Mouse (Mus musculus) thymus, postnatal 14 days (tissue): ENCODE measurements around the gene Pip4k2b.

Experiments used
- DNase-seq: peaks from one replicate; pipeline ENCODE4 v3.0.0; 2021

The Pip4k2b gene

DNA sequence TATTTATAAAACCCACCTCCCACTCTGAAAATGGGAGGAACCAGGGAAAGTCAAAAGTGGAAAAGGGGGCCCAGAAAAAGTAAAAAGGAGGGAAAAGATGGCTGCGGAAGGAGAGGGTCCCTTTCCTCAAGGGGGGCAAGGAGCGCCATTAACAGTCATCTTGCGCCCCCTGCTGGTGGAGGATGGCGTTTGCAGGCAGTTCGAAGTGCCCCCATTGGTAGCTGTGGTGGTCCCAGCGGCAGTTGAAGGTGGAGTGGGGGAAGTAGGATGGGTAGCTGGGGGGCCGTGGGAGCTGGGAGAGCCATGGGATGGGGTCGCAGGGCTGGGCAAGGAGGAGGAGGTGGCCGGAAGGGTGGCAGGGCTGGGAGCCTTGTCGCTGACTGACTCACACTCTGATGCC, 54.6 kb downstream of the Pip4k2b start:
- peak; percentile 86 for DNase-seq

DNA sequence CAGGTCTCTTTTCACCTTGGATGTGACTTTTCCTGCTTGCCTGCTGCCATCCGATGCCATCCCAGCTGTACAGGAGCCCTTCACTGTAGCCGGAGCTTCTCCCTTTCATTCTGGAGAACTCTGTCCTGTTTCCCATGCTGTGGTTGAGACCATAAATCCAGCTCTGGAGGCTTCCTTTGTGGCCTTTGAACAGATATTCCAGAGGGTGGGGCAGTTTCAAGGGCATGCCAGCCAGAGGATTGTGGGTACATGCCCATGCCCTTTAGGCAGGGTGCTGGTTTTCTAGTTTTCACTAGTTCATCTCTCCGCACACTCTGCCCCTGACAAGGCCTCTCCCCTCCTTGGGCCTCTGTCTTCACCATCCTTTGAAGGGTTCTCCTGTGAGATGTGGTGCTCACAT, 57.4 kb downstream of the Pip4k2b start:
- no peak for DNase-seq

DNA sequence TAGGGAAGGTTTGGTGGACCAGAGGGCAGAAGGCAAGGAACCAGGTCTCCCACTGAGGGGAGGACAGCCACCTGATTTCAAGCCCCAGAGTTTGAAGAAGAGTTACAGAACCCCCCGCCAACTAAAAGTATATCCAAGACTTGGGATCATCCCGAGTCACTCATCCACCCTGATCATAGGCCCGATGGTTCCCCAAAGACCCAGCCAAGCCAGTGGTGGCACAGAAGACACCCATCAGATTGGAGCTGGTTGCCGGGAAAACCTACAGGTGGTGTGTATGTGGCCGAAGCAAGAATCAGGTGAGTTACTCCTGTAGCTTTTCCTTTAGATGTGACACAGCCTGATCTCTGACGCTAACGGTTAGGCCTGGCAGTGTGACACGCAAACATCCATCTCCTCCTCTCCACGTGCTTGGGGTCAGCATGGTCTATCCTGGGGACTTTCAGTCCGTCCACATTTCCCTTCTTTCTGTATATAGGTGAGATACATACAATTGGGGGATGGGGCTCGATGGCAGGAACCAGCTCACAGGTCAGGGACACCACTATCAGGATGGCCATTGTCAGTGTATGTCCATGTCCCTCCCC, 58.1 kb downstream of the Pip4k2b start:
- no peak for DNase-seq

DNA sequence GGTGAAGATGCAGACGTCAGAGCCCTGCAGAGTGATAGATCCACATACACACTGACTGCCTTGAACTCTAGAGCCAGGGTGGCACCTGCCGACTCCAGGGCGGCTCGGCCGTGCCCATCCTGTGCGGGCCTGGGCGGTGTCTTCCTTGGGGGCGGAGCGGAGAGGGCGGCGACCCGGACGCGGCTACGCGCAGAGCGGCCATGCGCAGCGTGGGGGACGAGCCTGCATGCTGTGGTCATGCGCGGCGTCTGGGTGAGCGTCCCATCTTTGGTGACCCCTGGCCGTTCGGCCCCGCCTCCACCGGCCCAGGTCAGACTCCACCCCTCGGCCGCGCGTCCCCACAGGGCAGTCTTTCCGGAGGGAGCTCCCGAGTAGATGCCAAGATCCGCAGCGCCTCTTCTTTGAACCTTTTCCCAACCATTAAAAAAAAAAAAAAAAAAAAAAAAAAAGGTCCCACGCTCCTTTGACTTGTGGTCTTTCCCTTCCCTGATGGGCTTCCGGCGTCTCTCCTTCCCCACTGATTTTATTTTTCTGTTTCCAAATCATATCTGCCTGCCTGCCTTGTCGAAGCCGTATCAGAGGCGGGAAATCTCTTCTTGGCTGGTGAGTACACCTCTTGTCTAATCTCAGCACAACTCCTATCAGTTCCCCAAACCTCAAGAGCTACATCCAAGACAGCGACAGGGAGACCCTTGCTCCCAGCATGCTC, 58.7 kb downstream of the Pip4k2b start, which contains the start of gene Cisd3:
Gene Cisd3, plus strand, starts transcription at position 214 of the 709 bp plus-strand sequence.
- peak; percentile 87 for DNase-seq

DNA sequence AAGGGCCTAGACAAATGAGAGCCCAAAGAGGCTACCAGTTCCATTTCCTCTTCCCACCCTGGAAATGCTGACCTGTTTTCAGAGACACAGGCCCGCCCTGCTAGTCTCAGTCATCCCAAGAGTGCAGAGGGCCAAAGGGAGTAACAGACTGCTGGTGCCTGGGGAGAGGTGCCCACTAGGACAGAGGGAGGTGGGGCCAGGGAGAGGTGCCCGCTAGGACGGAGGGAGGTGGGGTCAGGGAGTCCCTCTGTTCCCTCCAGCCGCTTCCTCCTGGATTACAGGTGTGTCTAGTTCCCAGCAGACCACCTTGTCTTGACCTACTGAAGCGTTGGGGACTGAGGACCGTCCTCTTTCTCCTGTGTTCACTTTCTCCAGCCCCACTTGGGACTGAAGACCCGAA, 59.7 kb downstream of the Pip4k2b start:
- peak; percentile 21 for DNase-seq

DNA sequence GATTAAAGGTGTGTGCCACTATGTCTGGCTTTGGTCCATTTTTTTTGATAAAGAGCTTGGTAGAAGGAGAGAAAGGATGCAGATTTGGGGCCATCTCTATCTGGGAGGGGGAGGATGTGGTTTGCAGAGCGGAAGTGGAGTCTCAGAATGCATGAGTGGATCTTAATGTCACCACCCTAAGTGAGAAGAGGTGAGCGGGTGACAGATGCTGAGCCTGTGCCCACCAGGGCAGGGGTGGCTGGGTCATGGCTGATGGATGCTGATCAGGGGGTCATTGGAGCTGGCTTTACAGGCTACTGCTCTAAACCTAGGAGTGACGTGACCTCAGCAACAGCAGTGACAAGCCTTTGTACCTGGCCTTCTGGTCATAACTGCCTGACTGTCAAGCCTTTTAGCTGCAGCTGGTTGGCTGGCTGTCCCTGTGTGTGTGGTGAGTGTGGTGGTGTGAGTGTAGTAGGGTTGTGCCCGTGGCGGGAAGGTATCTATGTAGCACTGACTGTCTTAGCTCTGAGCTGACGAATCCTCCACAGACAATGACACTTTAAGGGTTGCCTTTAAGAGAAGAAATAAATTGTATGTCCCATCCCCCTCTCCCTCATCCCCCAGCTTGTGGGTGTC, 60.3 kb downstream of the Pip4k2b start:
- DNase-seq = peak; percentile 75

DNA sequence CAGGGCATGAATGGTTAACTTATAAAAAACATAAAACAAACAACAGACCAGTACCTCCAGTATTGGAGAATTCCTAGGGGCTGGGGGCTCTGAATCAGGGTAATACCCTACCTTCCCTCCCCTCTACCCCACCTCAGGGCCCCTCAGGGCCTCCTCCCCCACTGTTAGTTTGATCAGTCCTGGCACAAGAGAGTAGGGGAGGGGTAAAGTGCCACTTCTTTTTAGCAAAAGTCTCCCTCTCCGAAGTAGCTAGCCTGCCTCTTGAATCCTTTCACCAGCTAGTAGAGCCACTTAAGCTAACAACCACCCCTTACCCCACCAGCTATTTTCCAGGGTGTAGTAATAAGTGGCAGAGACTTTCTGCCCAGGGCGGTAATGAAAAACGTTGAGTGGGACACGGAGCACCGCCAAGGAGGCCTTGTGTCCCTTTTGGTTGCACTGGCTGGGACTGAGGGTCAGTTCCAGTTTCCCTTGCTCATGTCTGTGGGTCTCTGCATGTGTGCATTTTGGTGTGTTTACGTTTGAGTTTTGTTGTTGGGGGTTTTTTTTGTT, 61.9 kb downstream of the Pip4k2b start:
- DNase-seq = no peak

DNA sequence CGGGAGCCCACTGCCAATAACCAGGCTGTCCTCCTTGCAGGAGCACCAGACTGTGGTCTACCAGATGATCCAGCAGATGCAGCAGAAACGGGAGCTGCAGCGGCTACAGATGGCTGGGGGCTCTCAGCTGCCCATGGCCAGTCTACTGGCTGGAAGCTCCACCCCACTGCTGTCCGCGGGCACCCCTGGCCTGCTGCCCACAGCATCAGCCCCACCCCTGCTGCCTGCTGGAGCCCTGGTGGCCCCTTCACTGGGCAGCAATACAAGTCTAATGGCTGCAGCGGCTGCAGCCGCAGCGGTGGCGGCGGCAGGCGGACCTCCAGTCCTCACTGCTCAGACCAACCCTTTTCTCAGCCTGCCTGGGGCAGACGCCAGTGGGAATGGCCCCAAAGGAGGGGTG, 64.1 kb downstream of the Pip4k2b start:
- DNase-seq = no peak

DNA sequence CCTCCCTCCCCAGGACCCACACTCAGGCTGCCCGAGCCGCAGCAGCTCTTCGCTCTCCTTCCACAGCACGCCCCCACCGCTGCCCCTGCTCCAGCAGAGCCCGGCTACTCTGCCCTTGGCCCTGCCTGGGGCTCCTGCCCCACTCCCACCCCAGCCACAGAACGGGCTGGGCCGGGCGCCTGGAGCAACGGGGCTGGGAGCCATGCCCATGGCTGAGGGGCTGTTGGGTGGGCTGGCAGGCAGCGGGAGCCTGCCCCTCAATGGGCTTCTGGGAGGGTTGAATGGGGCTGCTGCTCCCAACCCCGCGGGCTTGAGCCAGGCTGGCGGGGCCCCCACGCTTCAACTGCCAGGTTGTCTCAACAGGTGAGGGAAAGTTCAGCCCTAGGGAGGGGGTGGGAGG, 66.2 kb downstream of the Pip4k2b start:
- no peak for DNase-seq

DNA sequence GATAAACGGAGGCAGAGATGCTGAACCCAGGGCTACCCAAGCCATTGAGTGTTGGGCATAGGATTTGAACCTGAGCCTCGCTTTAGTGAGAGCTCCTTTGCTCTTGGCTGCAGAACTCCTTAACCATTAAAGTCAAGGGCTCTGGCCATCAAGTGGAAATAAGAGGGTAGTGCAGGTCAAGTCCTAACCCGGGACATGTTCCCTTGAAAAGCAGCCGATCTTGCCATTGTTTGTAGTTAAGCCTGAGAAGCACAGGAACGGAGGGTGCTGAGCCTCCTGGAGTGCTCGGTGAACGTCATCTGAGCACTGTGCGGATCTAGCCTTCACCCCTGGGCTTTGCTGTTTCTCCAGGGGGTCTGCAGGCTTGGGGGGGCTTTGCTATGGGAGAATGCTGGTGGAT, 66.7 kb downstream of the Pip4k2b start:
- DNase-seq = no peak

DNA sequence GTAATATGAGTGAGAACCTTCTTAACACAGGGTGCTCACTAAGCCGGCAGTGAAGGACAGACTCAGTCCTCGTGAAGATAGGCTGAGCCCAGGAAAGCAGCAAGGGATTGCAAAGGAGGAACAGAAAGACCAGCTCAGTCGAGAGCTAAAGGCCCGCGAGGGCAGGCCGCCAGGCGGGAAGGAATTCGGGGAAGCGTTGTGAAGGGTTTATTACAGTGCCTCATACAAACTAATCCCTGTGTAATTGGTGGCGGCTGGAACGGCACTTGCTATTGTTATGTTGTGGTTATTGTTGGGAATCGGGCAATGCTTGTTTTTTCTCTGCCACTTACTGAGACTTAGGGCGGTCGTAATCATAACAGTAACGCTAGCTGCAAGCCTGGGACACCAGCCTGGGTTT, 67.1 kb downstream of the Pip4k2b start:
- DNase-seq = no peak

DNA sequence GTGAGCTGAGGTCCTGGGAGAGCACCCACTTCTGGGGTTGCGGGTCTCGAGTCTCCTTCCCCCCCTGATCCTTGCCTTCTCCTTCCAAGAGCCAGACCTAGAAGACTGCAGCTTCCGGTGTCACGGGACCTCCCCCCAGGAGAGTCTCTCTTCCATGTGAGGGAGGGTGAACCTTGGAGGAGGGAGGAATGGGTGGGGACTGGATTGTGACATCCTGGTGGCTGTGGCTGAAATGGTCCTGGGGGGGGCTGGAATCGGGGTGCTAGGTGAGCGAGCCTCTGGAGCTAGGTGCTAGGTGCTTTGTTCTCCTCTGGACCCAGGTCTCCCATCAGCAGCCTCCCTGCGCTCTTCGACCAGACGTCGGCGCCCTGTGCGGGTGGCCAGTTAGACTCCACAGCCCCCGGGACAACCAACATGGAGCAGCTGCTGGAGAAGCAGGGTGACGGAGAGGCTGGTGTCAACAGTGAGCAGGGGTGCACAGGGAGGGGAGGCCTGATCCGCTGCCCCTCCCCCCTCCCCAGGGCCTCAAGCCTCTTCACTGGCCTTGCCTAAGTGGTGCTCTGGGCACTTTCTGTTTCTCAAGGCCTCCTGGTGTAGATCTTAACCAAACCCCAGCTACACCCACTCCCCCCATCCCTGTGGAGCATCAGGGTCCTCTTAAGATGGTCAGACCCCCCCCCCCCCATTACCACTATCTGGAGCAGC, 68.3 kb downstream of the Pip4k2b start:
- DNase-seq = no peak

DNA sequence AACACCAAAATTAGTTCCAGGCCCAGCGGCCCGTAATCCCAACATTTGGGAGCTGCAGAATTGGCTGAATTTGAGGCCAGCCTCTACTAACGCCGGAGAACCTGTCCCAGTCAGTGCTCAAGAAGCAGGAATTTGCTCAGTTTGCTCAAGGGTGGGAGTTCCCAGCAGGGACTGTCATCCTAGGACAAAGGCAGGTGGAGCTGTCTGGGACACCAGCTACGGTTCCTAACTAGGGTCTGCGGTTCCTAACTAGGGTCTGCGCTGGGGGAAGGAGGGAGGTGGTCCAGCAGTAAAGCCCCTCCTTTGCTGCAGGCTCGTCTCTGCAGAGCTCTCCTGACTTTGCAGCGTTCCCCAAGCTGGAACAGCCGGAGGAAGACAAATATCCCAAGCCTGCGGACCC, 71.4 kb downstream of the Pip4k2b start:
- no peak for DNase-seq

DNA sequence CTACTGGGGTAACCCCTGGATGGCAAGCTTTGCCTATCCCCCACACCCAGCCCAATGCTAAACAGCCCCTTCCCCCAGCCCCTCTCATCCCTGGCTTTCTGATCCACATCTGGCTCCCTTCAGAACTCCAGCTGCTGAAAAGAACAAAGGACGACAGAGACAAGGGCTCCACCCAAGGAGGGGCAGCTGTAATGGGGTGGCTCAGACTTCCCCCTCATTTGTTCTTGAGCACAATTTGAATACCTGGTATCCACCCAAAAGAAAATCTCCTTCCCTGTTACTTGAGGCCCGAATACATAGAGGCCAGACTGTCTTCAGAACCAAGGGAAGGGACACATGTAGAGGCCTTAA, 73.4 kb downstream of the Pip4k2b start:
- DNase-seq = no peak

DNA sequence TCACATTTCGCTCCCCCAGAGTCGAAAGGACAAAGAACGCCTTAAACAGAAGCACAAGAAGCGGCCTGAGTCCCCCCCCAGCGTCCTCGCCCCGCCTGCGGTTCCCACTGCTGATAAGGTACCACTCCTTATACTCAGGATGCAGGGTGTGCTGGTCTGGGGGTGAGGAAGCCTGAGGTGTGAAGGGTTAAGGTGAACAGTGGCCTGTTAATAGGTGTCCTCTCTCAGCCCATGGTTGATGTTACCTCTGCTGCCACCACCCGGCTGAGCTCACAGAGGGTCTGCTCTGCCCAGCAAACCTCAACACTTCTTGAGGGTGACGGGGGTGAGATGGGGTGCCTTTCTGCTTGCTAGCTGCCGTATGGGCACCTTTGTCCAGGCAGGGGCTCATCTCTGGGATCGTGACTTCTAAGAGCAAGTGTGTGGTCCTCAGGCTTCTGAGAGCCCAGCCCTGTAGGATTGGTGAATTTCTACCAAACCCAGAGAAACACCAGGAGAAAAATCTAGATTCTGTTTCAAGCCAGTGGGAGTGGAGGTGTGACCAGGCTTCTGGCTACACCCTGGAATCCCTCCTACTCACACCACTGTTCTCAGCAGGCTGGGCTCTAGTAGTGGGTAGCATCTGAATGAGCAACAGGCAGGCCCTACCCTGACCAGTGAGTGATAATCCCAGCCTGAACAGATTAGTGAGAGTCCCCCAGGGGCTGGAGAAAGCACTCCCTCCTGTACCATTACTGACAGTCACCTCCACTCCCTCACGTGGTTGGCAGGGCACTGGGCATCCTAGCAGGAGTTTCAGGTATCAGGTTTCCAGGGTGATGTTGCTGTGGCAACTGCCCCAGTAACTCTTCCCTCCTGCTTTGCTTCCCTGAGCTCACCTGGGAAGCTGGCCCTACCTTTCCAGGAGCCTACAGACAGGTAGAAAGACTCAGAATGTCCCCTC, 74.0 kb downstream of the Pip4k2b start:
- DNase-seq = no peak

DNA sequence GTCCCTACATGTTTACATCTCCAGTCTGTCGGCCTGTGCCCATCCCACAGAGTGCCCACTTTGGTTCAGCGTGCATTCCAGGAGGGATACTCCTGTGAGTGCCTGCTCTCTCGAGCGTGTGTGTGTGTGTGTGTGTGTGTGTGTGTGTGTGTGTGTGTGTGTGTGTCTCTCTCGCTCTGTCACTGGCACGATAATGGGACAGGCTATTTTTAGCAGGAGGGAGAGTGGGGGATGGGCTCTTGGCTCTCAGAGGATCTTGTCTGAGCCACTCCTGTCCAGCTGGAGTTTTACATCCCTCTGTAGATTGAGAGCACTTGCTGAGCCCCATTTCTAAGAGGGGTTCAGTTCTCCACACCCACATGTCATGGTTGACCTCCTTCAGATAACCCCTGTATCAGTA, 74.7 kb downstream of the Pip4k2b start:
- DNase-seq = no peak

DNA sequence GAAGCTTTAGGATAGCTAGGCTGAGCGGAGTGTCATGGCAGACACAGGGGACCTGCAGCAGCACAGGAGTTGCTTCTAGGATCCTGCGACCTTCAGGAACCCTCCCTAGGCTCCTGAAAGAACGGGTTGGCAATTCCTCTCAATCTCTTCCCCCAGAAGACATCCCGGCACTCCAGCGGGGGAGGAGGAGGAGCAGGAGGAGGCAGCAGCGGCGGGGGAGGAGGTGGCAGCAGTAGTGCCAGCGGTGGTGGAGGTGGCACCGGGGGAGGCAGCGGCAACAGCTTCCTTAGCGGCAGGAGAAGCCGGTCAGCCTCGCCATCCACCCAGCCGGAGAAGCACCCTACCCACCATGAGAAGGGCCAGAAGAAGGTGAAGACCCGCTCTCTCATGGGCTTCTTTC, 75.2 kb downstream of the Pip4k2b start:
- no peak for DNase-seq

DNA sequence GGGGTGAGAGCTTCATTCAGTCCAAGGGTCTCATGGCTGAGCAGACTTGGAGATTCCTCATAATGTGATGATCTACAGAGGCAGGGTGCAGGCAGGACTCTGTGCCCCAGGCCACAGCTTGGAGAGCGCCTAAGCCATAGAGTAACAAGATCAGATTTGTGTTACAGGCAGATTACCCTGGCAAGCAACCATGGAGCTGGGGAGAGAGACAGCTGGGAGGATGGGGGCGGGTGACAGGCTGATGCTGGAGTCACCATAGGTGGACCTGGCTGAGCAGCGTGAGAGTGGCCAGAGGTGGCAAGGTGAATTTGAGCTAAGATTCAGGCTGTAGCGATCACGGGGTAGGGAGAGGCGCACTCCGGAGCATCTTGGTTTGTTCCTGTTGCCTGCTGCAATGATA, 76.3 kb downstream of the Pip4k2b start:
- no peak for DNase-seq

DNA sequence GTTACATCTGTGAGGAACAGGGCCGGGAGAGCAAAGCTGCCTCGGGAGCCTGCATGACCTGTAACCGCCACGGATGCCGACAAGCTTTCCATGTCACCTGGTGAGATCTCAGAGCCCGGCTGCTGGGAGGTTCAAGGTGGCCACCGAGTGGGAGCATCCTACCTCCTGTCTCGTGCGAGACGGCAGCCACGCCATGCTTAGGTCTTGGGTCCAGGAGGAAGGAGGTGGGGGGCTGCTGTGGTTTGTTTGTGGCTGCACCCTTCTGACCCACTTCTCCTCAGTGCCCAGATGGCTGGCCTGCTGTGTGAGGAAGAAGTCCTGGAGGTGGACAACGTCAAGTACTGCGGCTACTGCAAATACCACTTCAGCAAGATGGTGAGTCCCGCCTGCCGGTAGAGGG, 77.7 kb downstream of the Pip4k2b start:
- no peak for DNase-seq

DNA sequence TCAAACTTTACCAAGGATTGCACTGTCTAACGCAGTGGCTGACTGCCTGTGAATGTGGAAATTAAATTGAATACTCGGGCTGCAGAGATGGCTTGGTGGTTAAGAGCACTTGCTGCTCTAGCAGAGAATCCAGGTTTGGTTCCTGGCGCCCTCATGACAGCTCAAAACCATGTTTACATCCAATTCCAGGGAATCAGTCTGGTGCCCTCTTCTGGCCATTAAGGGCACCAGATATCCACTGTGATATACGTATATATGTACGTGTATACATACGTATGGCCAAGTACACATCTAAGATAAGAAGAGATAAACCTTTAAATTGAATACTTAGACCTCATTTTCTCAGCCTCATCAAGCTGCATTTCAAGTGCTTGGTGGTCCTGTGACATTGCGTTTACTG, 78.3 kb downstream of the Pip4k2b start:
- no peak for DNase-seq

DNA sequence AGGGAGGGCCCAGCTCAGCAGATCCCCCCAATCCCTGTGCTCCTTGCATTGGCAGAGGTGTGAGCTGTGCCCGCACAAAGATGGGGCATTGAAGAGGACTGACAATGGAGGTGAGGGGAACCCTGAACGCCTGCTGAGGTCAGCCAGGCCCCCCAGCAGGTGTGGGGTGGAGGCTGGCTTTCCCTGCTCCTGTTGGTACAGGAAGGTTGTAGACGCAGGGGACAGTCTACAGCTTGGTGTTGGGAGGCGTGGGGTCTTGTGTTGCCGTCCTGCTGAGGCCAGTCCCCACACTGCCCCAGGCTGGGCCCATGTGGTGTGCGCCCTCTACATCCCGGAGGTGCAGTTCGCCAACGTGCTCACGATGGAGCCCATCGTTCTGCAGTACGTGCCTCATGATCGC, 79.1 kb downstream of the Pip4k2b start:
- no peak for DNase-seq
